ENCODE assay signal across 30 mouse cellular contexts in genomic region chr8:121400581-121400980, GRCm38 (mm10).
DNase-seq lines count a peak whose midpoint lies in the region; ATAC-seq and TF ChIP-seq lines count a peak whose summit lies in the region.
"Had no signal": no experiment of that assay in that cellular context is flagged by ENCODE, and none has a peak within 500 bp of the region (broad histone marks: within the 10 kb centered on the region; RNA-seq: fewer than 3 reads in every experiment).

No protein-coding gene starts in this region.

- H3K27ac ChIP-seq in hindbrain, postnatal 0 days: no peak overlapping the region
- H3K27ac ChIP-seq in hindbrain, embryonic 16.5 days (ENCODE audit: low read depth, low read length): no peak overlapping the region
- H3K27ac ChIP-seq in limb, embryonic 11.5 days (replicated peaks; ENCODE audit: low read depth, low read length): no peak overlapping the region
- H3K27ac ChIP-seq in limb, embryonic 10.5 days: no peak overlapping the region
- no peak overlapping the region for H3K27ac ChIP-seq in midbrain, embryonic 14.5 days (replicated peaks; ENCODE audit: low read depth, low read length)
- H3K27ac ChIP-seq in midbrain, embryonic 10.5 days (replicated peaks): no peak overlapping the region
- no peak overlapping the region for H3K27ac ChIP-seq in embryonic facial prominence, embryonic 12.5 days
- H3K27ac ChIP-seq: embryonic facial prominence, embryonic 13.5 days; forebrain, embryonic 12.5 days; hindbrain, embryonic 10.5 days; hindbrain, embryonic 15.5 days; intestine, embryonic 15.5 days; liver, embryonic 13.5 days; lung, embryonic 15.5 days; macrophage; neural tube, embryonic 15.5 days had no signal

- H3K27me3 ChIP-seq in hindbrain, postnatal 0 days (ENCODE audit: insufficient read depth, low read length): peaks cover 14% of the 10 kb centered on the region; the same call in 1 of the 2 replicates
- peaks cover 9% of the 10 kb centered on the region; the same call in 1 of the 2 replicates for H3K27me3 ChIP-seq in hindbrain, embryonic 16.5 days (replicated peaks; ENCODE audit: control insufficient read depth, insufficient read depth, low read length)
- peaks cover 13% of the 10 kb centered on the region; the same call in 1 of the 2 replicates for H3K27me3 ChIP-seq in limb, embryonic 11.5 days (ENCODE audit: control insufficient read depth, insufficient read depth, low read length)
- peaks cover 55% of the 10 kb centered on the region for H3K27me3 ChIP-seq in limb, embryonic 10.5 days (ENCODE audit: low read depth, poor library complexity, severe bottlenecking)
- peaks cover 17% of the 10 kb centered on the region; the same call in 1 of the 2 replicates for H3K27me3 ChIP-seq in midbrain, embryonic 14.5 days (ENCODE audit: control insufficient read depth, insufficient read depth, low read length)
- H3K27me3 ChIP-seq in midbrain, embryonic 10.5 days (ENCODE audit: low read depth, poor library complexity, severe bottlenecking): peaks cover 61% of the 10 kb centered on the region
- peaks cover 20% of the 10 kb centered on the region for H3K27me3 ChIP-seq in embryonic facial prominence, embryonic 12.5 days

- no peak overlapping the region for H3K4me3 ChIP-seq in hindbrain, postnatal 0 days (ENCODE audit: low read length)
- no peak overlapping the region for H3K4me3 ChIP-seq in hindbrain, embryonic 16.5 days (ENCODE audit: low read length)
- no peak overlapping the region for H3K4me3 ChIP-seq in limb, embryonic 11.5 days (ENCODE audit: low read depth, low read length)
- H3K4me3 ChIP-seq in limb, embryonic 10.5 days: no peak overlapping the region
- H3K4me3 ChIP-seq in midbrain, embryonic 14.5 days (replicated peaks; ENCODE audit: low read depth, low read length): no peak overlapping the region
- H3K4me3 ChIP-seq in midbrain, embryonic 10.5 days: no peak overlapping the region
- H3K4me3 ChIP-seq in embryonic facial prominence, embryonic 12.5 days: no peak overlapping the region
- H3K4me3 ChIP-seq: embryonic facial prominence, embryonic 13.5 days; forebrain, embryonic 12.5 days; hindbrain, embryonic 10.5 days; hindbrain, embryonic 15.5 days; intestine, embryonic 15.5 days; liver, embryonic 13.5 days; lung, embryonic 15.5 days; neural tube, embryonic 15.5 days had no signal

- no peak overlapping the region for H3K4me2 ChIP-seq in hindbrain, postnatal 0 days (ENCODE audit: low read depth, low read length)
- H3K4me2 ChIP-seq in hindbrain, embryonic 16.5 days (ENCODE audit: low read length): no peak overlapping the region
- H3K4me2 ChIP-seq in limb, embryonic 11.5 days (ENCODE audit: low read depth, severe bottlenecking): no peak overlapping the region
- H3K4me2 ChIP-seq in midbrain, embryonic 14.5 days (ENCODE audit: low read length): no peak overlapping the region
- 0 out of 2 replicates have a peak overlapping the region, but pooled peaks have one; percentile 2 for H3K4me2 ChIP-seq in embryonic facial prominence, embryonic 12.5 days (replicated peaks)
- H3K4me2 ChIP-seq: embryonic facial prominence, embryonic 13.5 days; forebrain, embryonic 12.5 days; hindbrain, embryonic 15.5 days; intestine, embryonic 15.5 days; liver, embryonic 13.5 days; lung, embryonic 15.5 days; neural tube, embryonic 15.5 days had no signal

- 34% methylated on average over 9 of the region's 9 CpGs for WGBS in hindbrain, postnatal 0 days
- WGBS in hindbrain, embryonic 16.5 days: 35% methylated on average over 9 of the region's 9 CpGs
- 25% methylated on average over 9 of the region's 9 CpGs for WGBS in limb, embryonic 11.5 days
- WGBS in limb, embryonic 10.5 days: 29% methylated on average over 9 of the region's 9 CpGs
- WGBS in midbrain, embryonic 14.5 days: 27% methylated on average over 9 of the region's 9 CpGs
- WGBS in midbrain, embryonic 10.5 days: 33% methylated on average over 9 of the region's 9 CpGs
- 30% methylated on average over 9 of the region's 9 CpGs for WGBS in embryonic facial prominence, embryonic 12.5 days

- no peak overlapping the region for H3K9ac ChIP-seq in hindbrain, postnatal 0 days (replicated peaks; ENCODE audit: low read length)
- H3K9ac ChIP-seq in hindbrain, embryonic 16.5 days (ENCODE audit: low read depth, low read length): no peak overlapping the region
- H3K9ac ChIP-seq in limb, embryonic 11.5 days (ENCODE audit: low read length): no peak overlapping the region
- H3K9ac ChIP-seq in midbrain, embryonic 14.5 days (replicated peaks; ENCODE audit: low read length): no peak overlapping the region
- H3K9ac ChIP-seq in embryonic facial prominence, embryonic 12.5 days: no peak overlapping the region
- H3K9ac ChIP-seq: embryonic facial prominence, embryonic 13.5 days; forebrain, embryonic 12.5 days; forebrain, postnatal 0 days; hindbrain, embryonic 15.5 days; intestine, embryonic 15.5 days; liver, embryonic 13.5 days; lung, embryonic 15.5 days; neural tube, embryonic 15.5 days had no signal

- DNase-seq in hindbrain, postnatal 0 days (ENCODE audit: low spot score): peak; percentile 8
- DNase-seq in limb, embryonic 11.5 days (ENCODE audit: low spot score): peak; percentile 34
- DNase-seq in limb, embryonic 10.5 days (ENCODE audit: low spot score): no peak
- peak; percentile 57 for DNase-seq in midbrain, embryonic 14.5 days
- no peak for DNase-seq in midbrain, embryonic 10.5 days (ENCODE audit: low spot score)
- no peak for DNase-seq in urinary bladder, postnatal 14 days (ENCODE audit: low spot score)
- DNase-seq: adrenal gland, postnatal 10 days; cerebellum, adult 11 months; cerebellum, adult 9-10 months; cerebellum, postnatal 36 days; forebrain, postnatal 0 days; gastrocnemius, postnatal 14 days; heart, postnatal 14 days; kidney, adult 9 months; layer of hippocampus, adult 9-11 months; liver, embryonic 13.5 days; retina, postnatal 1 day; right cerebral cortex, postnatal 14 days; thymus, postnatal 14 days had no signal

- ATAC-seq in hindbrain, postnatal 0 days: no peak
- no peak for ATAC-seq in hindbrain, embryonic 16.5 days
- 0 out of 2 replicates have a peak, but pooled peaks have one; percentile 29 for ATAC-seq in limb, embryonic 11.5 days (ENCODE audit: insufficient number of reproducible peaks, low FRiP score, low TSS enrichment, low read depth)
- ATAC-seq in midbrain, embryonic 14.5 days (ENCODE audit: low FRiP score, low TSS enrichment): no peak
- ATAC-seq in embryonic facial prominence, embryonic 12.5 days (ENCODE audit: insufficient number of reproducible peaks, insufficient read depth, low FRiP score, low TSS enrichment): no peak
- ATAC-seq: forebrain, postnatal 0 days; intestine, embryonic 15.5 days had no signal

- no peak for TF ChIP-seq CTCF in hindbrain, postnatal 0 days (IDR thresholded peaks at IDR 0.05; ENCODE audit: low read depth)

- no peaks in the 10 kb centered on the region for H3K9me3 ChIP-seq in hindbrain, postnatal 0 days (ENCODE audit: low read length)
- H3K9me3 ChIP-seq in hindbrain, embryonic 16.5 days (ENCODE audit: control insufficient read depth, low read length): no peaks in the 10 kb centered on the region
- no peaks in the 10 kb centered on the region for H3K9me3 ChIP-seq in limb, embryonic 11.5 days (ENCODE audit: control insufficient read depth, low read length)
- no peaks in the 10 kb centered on the region for H3K9me3 ChIP-seq in limb, embryonic 10.5 days (replicated peaks)
- no peaks in the 10 kb centered on the region for H3K9me3 ChIP-seq in midbrain, embryonic 14.5 days (ENCODE audit: control insufficient read depth, low read length)
- H3K9me3 ChIP-seq in midbrain, embryonic 10.5 days (replicated peaks): peaks cover 6% of the 10 kb centered on the region; the same call in 1 of the 2 replicates
- H3K9me3 ChIP-seq in embryonic facial prominence, embryonic 12.5 days: no peaks in the 10 kb centered on the region
- H3K9me3 ChIP-seq: forebrain, embryonic 12.5 days; hindbrain, embryonic 15.5 days; intestine, embryonic 15.5 days; liver, embryonic 13.5 days; lung, embryonic 15.5 days; neural tube, embryonic 15.5 days had no signal

- H3K4me1 ChIP-seq in hindbrain, postnatal 0 days (ENCODE audit: insufficient read depth, low read length): no peaks in the 10 kb centered on the region
- no peaks in the 10 kb centered on the region for H3K4me1 ChIP-seq in hindbrain, embryonic 16.5 days (ENCODE audit: control insufficient read depth, insufficient read depth, low read depth, low read length)
- peaks cover 36% of the 10 kb centered on the region for H3K4me1 ChIP-seq in limb, embryonic 11.5 days (ENCODE audit: control insufficient read depth, insufficient read depth, low read length)
- H3K4me1 ChIP-seq in limb, embryonic 10.5 days: peaks cover 66% of the 10 kb centered on the region
- H3K4me1 ChIP-seq in midbrain, embryonic 14.5 days (ENCODE audit: control insufficient read depth, insufficient read depth, low read length): peaks cover 9% of the 10 kb centered on the region; the same call in 1 of the 2 replicates
- peaks cover 50% of the 10 kb centered on the region for H3K4me1 ChIP-seq in midbrain, embryonic 10.5 days
- H3K4me1 ChIP-seq in embryonic facial prominence, embryonic 12.5 days: peaks cover 36% of the 10 kb centered on the region
- H3K4me1 ChIP-seq: liver, embryonic 13.5 days had no signal

- no peaks in the 10 kb centered on the region for H3K36me3 ChIP-seq in hindbrain, postnatal 0 days (ENCODE audit: insufficient read depth, low read length)
- H3K36me3 ChIP-seq in hindbrain, embryonic 16.5 days (ENCODE audit: control insufficient read depth, insufficient read depth, low read length): no peaks in the 10 kb centered on the region
- H3K36me3 ChIP-seq in limb, embryonic 11.5 days (ENCODE audit: control insufficient read depth, insufficient read depth, low read length): no peaks in the 10 kb centered on the region
- no peaks in the 10 kb centered on the region for H3K36me3 ChIP-seq in limb, embryonic 10.5 days
- H3K36me3 ChIP-seq in midbrain, embryonic 14.5 days (ENCODE audit: control insufficient read depth, insufficient read depth, low read length): no peaks in the 10 kb centered on the region
- no peaks in the 10 kb centered on the region for H3K36me3 ChIP-seq in midbrain, embryonic 10.5 days
- H3K36me3 ChIP-seq in embryonic facial prominence, embryonic 12.5 days: no peaks in the 10 kb centered on the region
- H3K36me3 ChIP-seq: embryonic facial prominence, embryonic 13.5 days; forebrain, embryonic 12.5 days; G1E; hindbrain, embryonic 10.5 days; hindbrain, embryonic 15.5 days; intestine, embryonic 15.5 days; liver, embryonic 13.5 days; lung, embryonic 15.5 days; neural tube, embryonic 15.5 days had no signal

Comparison
In these comparisons a context has a peak if more than half of its experiments do, and no peak if none do; other contexts are left out.
1. DNase-seq: peak in hindbrain, postnatal 0 days (single experiment), limb, embryonic 11.5 days (single experiment) and midbrain, embryonic 14.5 days (single experiment); none in limb, embryonic 10.5 days (single experiment), midbrain, embryonic 10.5 days (single experiment) and urinary bladder, postnatal 14 days (single experiment).